Mouse (Mus musculus): ENCODE results near the gene Cd44. TPM values are rescaled to one million over a fixed set of nuclear protein-coding genes. Genes with fewer than 3 reads are reported as not detected.

Gene Cd44
- polyA plus RNA-seq, 1 experiment, result 59.3 TPM

DNA sequence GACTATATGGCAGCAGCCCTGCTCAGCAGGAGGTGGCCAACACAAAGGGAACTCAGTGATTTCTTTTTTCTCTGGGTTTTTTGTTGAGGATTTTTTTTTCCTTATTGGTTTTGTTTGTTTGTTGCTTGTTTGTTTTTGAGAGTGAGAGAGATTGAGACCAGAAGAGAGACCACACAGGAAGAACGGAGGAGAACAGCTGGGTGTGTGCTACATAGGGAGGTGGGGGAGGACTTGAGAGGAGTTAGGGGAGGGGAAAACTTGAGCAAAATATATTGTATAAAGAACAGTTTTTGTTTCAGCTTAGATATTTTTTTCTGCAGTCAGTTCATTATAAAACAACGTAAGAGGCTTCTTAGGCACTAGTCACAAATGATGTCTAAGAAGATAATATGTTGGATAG is 103.3 kb downstream of the Cd44 start:
- no peak for TF ChIP-seq POLR2A (IDR thresholded peaks at IDR 0.05; ENCODE audit: borderline replicate concordance, extremely low read depth, low read depth, low read length)
- no peak for TF ChIP-seq CTCF (IDR thresholded peaks at IDR 0.05; ENCODE audit: insufficient read depth, low read length)
- H3K4me3 ChIP-seq (replicated peaks; ENCODE audit: extremely low read depth, low read depth, low read length), result no peak overlapping the region
- no peaks in the 10 kb centered on the region; the same call in none of the 2 replicates for H3K4me1 ChIP-seq (ENCODE audit: control insufficient read depth, insufficient read depth, low read length)
- no peak for DNase-seq
- 63% methylated on average over 2 of the region's 2 CpGs for WGBS

DNA sequence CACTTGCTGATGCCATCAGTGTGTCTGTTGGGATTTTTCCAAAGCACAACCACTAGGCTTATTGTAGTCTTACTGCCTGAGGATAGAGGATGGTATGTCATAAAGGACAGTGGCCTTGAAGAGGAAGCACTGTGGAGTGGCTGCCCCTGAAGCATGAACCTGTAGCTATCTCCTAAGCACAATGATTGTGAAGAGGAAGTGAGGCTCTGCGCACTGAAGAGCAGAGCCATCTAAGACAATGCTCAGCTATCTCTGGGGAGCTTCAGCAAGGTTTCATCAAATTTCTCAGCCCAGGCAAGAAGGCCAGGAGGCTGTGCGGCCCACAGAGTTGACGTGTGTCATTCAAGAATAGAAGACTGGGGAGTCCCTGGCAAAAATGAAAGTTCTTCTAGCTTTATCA is 106.4 kb downstream of the Cd44 start:
- no peak for TF ChIP-seq CTCF (IDR thresholded peaks at IDR 0.05; ENCODE audit: insufficient read depth, low read length)

DNA sequence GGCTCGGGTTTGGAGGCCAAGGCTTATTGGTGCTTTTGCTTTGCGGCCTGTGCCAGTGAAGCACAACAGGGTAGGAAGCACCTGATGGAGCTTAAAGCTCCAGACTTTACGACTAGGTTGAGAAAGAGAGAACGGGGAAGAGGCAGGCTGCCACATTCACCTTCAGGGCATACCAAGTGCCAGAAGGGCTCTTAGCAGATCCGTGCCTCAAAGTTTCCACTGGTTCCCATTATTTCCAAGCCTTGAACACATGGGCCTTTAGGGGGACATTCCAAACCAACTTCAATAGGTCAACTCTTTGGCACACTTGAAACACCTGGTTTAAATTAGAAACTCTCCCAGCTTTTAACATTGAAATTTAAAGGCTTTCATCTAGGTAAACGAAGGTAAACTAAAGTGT is 108.7 kb downstream of the Cd44 start:
- Histone ChIP-seq H3K4me3 (replicated peaks; ENCODE audit: extremely low read depth, low read depth, low read length) (no peak overlapping the region), H3K4me1 (ENCODE audit: control insufficient read depth, insufficient read depth, low read length) (peaks cover 2% of the 10 kb centered on the region)
- WGBS, result 66% methylated on average over 6 of the region's 6 CpGs
- TF ChIP-seq POLR2A (IDR thresholded peaks at IDR 0.05; ENCODE audit: borderline replicate concordance, extremely low read depth, low read depth, low read length), result no peak
- no peak for TF ChIP-seq CTCF (IDR thresholded peaks at IDR 0.05; ENCODE audit: insufficient read depth, low read length)
- no peak for DNase-seq

More for the DNA sequence above, 106.4 kb downstream of the Cd44 start:
- no peak overlapping the region for H3K4me3 ChIP-seq (replicated peaks; ENCODE audit: extremely low read depth, low read depth, low read length)
- DNase-seq, result no peak
- WGBS, result 89% methylated on average over 3 of the region's 3 CpGs
- no peaks in the 10 kb centered on the region; the same call in none of the 2 replicates for H3K4me1 ChIP-seq (ENCODE audit: control insufficient read depth, insufficient read depth, low read length)

DNA sequence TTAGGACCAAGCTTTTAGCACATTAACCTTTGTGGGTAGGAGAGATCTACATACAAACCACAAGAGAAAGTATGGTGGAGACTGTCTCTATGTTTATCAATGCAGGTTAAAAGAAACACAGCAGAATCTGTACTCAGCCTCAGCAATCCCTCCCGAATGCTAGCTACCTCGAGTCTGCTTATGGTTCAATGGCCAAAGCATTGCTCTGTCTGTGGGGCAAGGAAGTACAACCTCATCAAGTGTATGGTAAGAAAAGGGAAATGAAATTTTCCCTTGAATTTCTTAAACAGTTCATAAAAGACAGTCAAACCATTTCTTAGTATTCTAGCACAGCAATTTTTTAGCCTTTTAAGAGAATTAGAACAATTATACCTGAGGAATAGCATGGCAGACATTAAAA is 109.8 kb downstream of the Cd44 start:
- no peak for DNase-seq
- no peak overlapping the region for H3K4me3 ChIP-seq (replicated peaks; ENCODE audit: extremely low read depth, low read depth, low read length)
- peaks cover 2% of the 10 kb centered on the region for H3K4me1 ChIP-seq (ENCODE audit: control insufficient read depth, insufficient read depth, low read length)
- WGBS, result 63% methylated on average over 2 of the region's 2 CpGs
- no peak for TF ChIP-seq POLR2A (IDR thresholded peaks at IDR 0.05; ENCODE audit: borderline replicate concordance, extremely low read depth, low read depth, low read length)
- no peak for TF ChIP-seq CTCF (IDR thresholded peaks at IDR 0.05; ENCODE audit: insufficient read depth, low read length)

DNA sequence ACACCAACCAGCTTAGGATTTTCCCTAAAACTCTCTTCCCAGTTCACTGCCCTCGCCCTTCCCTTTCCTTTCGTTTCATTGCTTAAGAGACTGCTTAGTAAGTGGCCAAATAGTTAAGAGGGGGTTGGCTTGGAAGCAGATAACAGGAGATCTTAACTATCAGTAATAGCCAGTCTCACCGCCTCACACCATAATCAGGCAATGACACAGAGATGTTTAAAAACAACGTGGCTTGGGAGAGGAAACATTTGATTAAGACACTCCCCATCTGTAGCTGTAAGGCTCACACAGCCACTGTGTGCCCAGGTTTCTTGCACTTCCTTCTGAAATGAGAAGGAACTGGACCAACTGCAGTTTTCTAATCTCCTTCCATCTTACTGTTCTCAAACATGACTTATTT is 115.8 kb downstream of the Cd44 start:
- Histone ChIP-seq H3K4me1 (ENCODE audit: control insufficient read depth, insufficient read depth, low read length) (peaks cover 2% of the 10 kb centered on the region), H3K4me3 (replicated peaks; ENCODE audit: extremely low read depth, low read depth, low read length) (no peak overlapping the region)
- TF ChIP-seq POLR2A (IDR thresholded peaks at IDR 0.05; ENCODE audit: borderline replicate concordance, extremely low read depth, low read depth, low read length) (no peak), CTCF (IDR thresholded peaks at IDR 0.05; ENCODE audit: insufficient read depth, low read length) (no peak)
- DNase-seq, result no peak
- WGBS, result 33% methylated on average over 4 of the region's 4 CpGs

DNA sequence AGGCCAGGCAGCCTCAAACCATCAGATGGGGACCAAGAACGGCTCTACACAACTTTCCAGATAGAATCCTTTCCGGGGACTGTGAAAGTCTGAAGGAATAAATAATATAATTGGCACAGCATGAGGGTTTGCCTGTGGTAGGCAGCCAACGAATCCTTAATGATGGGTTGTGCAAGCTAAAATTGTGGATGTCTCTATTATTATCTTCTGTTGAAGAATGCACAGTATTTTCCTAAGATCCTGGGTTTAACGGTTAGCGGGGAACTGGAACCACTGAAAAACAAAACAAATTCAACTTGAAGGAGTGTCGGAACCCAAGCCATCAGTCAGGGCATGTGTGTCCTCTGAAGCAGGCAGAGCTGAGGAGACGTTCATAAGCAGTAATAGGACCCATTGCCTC is 118.7 kb downstream of the Cd44 start:
- TF ChIP-seq CTCF (IDR thresholded peaks at IDR 0.05; ENCODE audit: insufficient read depth, low read length) (no peak), POLR2A (IDR thresholded peaks at IDR 0.05; ENCODE audit: borderline replicate concordance, extremely low read depth, low read depth, low read length) (no peak)
- 71% methylated on average over 7 of the region's 7 CpGs for WGBS
- Histone ChIP-seq H3K4me3 (replicated peaks; ENCODE audit: extremely low read depth, low read depth, low read length) (no peak overlapping the region), H3K4me1 (ENCODE audit: control insufficient read depth, insufficient read depth, low read length) (no peaks in the 10 kb centered on the region; the same call in 1 of the 2 replicates)
- no peak for DNase-seq

DNA sequence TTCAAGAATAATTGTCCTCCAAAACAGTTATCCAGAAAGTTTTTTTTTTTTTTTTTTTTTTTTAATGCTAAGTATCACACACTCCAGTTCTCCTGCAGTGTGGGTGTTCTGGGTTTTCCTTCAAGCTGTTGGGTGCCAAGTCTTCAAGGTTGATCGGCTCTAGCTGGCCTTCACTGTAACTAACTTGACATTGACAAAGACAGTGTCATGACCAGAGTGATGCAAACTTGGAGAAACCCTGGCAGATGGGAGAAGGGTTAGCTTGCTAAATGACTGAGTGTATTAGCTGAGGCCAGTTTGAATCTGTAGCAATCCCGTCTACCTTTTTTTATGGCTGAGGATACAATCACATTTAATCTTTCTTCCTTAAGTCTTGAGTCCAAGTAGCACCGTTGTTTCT is 123.3 kb downstream of the Cd44 start:
- no peak overlapping the region for H3K4me3 ChIP-seq (replicated peaks; ENCODE audit: extremely low read depth, low read depth, low read length)
- H3K4me1 ChIP-seq (ENCODE audit: control insufficient read depth, insufficient read depth, low read length), result no peaks in the 10 kb centered on the region
- 74% methylated on average over 3 of the region's 3 CpGs for WGBS
- DNase-seq, result no peak
- no peak for TF ChIP-seq CTCF (IDR thresholded peaks at IDR 0.05; ENCODE audit: insufficient read depth, low read length)
- TF ChIP-seq POLR2A (IDR thresholded peaks at IDR 0.05; ENCODE audit: borderline replicate concordance, extremely low read depth, low read depth, low read length), result no peak

DNA sequence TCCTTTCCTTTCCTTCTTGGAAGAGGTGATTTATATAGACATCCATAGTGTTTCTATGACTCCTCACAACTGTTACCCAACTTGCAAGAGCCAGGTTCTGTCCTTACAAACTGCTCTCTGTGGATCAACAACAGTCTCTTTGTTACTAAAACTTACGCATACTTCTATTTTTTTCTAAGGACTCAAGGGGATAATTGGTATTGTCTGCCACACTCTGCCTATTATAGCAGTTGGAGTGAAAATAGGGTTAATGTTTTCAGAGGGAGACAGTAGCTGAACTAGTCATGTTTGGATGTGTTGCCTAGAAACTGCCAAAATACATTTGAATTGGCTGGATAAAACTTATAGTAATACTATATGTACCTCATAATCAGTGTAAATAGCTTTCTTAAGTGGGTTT is 125.9 kb downstream of the Cd44 start:
- no peaks in the 10 kb centered on the region for H3K4me1 ChIP-seq (ENCODE audit: control insufficient read depth, insufficient read depth, low read length)
- TF ChIP-seq CTCF (IDR thresholded peaks at IDR 0.05; ENCODE audit: insufficient read depth, low read length) (no peak), POLR2A (IDR thresholded peaks at IDR 0.05; ENCODE audit: borderline replicate concordance, extremely low read depth, low read depth, low read length) (no peak)
- H3K4me3 ChIP-seq (replicated peaks; ENCODE audit: extremely low read depth, low read depth, low read length), result no peak overlapping the region
- no peak for DNase-seq
- whole genome bisulfite sequencing, result 81% methylated on average over 1 of the region's 1 CpGs

DNA sequence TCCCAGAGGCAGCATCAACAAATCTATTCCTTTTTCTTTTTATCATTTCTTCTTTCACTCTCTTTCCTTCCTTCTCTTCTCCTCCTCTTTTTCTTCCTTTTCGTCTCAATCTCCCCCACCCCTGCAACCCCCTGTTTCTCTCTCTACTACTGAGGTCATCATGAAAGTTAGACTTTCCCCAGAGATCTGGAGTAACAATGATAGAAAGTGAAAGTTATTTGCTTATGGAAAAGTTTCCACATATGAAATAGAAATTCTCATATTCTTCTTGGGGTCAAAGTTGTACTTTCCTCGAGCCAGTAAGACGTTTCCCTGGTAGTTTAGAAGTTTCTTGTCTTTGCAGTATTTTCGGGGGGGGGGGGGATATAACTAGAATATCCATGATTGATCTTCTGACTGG is 126.8 kb downstream of the Cd44 start:
- Histone ChIP-seq H3K4me3 (replicated peaks; ENCODE audit: extremely low read depth, low read depth, low read length) (no peak overlapping the region), H3K4me1 (ENCODE audit: control insufficient read depth, insufficient read depth, low read length) (no peaks in the 10 kb centered on the region)
- TF ChIP-seq CTCF (IDR thresholded peaks at IDR 0.05; ENCODE audit: insufficient read depth, low read length) (no peak), POLR2A (IDR thresholded peaks at IDR 0.05; ENCODE audit: borderline replicate concordance, extremely low read depth, low read depth, low read length) (no peak)
- no peak for DNase-seq
- 58% methylated on average over 4 of the region's 4 CpGs for WGBS

DNA sequence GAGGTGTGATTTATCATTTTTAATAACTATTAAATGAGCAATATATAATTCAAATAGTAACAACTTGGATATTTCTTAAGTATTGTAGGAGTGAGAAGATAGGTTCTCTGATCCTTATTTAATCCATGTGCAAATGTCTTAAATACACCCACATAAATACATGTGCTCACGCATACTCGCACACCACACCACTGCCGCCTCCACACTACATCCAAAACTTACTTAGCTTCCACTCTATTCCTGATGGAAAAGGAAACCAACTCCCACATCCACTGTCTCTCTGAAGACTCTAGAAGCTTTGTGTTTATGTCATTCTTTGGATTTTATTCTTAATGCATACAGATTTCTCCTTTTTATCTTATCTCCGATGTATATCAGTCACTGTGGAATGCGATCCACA is 129.2 kb downstream of the Cd44 start:
- WGBS, result 92% methylated on average over 5 of the region's 5 CpGs
- Histone ChIP-seq H3K4me1 (ENCODE audit: control insufficient read depth, insufficient read depth, low read length) (no peaks in the 10 kb centered on the region), H3K4me3 (replicated peaks; ENCODE audit: extremely low read depth, low read depth, low read length) (no peak overlapping the region)
- no peak for DNase-seq
- TF ChIP-seq POLR2A (IDR thresholded peaks at IDR 0.05; ENCODE audit: borderline replicate concordance, extremely low read depth, low read depth, low read length), result no peak
- no peak for TF ChIP-seq CTCF (IDR thresholded peaks at IDR 0.05; ENCODE audit: insufficient read depth, low read length)

DNA sequence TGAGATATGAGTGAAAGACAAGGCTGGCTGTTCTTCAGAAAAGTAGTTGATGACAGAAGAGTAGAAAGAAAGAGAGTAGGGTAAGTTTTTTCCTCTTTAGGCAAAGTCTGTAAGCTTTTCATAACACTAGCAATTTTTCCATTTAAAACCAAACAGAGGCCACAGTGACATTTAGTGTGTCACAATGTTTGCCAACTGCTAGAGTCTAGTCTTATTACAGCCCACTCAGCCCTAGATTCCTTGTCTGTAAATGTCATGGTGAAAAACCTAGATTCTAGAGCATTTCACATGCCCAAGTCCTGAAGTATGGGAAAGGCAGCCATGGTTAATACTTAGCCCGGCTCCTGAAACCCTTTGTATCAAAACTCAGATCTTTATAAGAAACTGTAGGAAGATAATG is 130.2 kb downstream of the Cd44 start:
- H3K4me3 ChIP-seq (replicated peaks; ENCODE audit: extremely low read depth, low read depth, low read length), result no peak overlapping the region
- DNase-seq, result no peak
- TF ChIP-seq CTCF (IDR thresholded peaks at IDR 0.05; ENCODE audit: insufficient read depth, low read length), result no peak
- H3K4me1 ChIP-seq (ENCODE audit: control insufficient read depth, insufficient read depth, low read length), result no peaks in the 10 kb centered on the region
- WGBS, result 81% methylated on average over 1 of the region's 1 CpGs

Data from lung, adult 2 months (tissue).